Mouse (Mus musculus): ENCODE measurements around the gene Mob1b.

DNA sequence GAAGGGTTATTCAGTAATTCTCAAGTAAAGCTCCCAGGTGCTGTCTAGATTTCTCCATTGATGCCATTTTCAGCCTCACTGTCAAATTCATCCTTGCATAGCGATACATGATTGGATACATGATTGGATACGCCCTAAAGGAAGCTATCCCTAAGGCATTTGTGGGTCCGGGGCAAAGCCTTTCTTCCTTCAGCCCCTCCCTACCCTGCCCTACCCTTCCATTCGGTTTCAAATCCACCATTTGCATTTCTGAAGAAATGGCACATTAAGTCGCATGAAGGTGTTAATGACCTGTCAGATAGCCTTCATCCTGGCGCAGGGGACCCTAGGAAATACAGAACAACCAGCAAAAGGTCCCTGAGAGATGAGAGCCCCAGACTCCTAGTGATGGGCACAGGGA is 35.3 kb upstream of the Mob1b start:
- TF ChIP-seq ZNF384 (IDR thresholded peaks at IDR 0.05; ENCODE audit: low read depth, low read length) = no peak
- TF ChIP-seq POLR2A (IDR thresholded peaks at IDR 0.05; ENCODE audit: low read depth, low read length) = no peak
- no peak for TF ChIP-seq NELFE (IDR thresholded peaks at IDR 0.05; ENCODE audit: low read depth, low read length)
- no peak for TF ChIP-seq KAT2A (IDR thresholded peaks at IDR 0.05; ENCODE audit: insufficient replicate concordance, low read length)
- TF ChIP-seq HCFC1 (IDR thresholded peaks at IDR 0.05; ENCODE audit: low read depth, low read length) = no peak
- no peak for TF ChIP-seq CTCF (conservative IDR thresholded peaks at IDR 0.05 in 1 of 2, IDR thresholded peaks at IDR 0.05 in 1 of 2; ENCODE audit: low read depth in 2 of 2, low read length in 2 of 2)
- no peak for TF ChIP-seq MAX (IDR thresholded peaks at IDR 0.05; ENCODE audit: low read length)
- TF ChIP-seq POLR2AphosphoS2 (IDR thresholded peaks at IDR 0.05; ENCODE audit: low read depth, low read length) = no peak
- TF ChIP-seq MEF2A (IDR thresholded peaks at IDR 0.05; ENCODE audit: borderline replicate concordance, low read depth, low read length) = no peak

Data from CH12.LX (cell line).